Mouse (Mus musculus): Measurements from ENCODE around the gene Nudt8. TPM values are rescaled to one million over a fixed set of nuclear protein-coding genes. Genes with fewer than 3 reads are reported as not detected.

Gene Nudt8
- 17.6 TPM for polyA plus RNA-seq (2017; shearing (Covaris generic))

DNA sequence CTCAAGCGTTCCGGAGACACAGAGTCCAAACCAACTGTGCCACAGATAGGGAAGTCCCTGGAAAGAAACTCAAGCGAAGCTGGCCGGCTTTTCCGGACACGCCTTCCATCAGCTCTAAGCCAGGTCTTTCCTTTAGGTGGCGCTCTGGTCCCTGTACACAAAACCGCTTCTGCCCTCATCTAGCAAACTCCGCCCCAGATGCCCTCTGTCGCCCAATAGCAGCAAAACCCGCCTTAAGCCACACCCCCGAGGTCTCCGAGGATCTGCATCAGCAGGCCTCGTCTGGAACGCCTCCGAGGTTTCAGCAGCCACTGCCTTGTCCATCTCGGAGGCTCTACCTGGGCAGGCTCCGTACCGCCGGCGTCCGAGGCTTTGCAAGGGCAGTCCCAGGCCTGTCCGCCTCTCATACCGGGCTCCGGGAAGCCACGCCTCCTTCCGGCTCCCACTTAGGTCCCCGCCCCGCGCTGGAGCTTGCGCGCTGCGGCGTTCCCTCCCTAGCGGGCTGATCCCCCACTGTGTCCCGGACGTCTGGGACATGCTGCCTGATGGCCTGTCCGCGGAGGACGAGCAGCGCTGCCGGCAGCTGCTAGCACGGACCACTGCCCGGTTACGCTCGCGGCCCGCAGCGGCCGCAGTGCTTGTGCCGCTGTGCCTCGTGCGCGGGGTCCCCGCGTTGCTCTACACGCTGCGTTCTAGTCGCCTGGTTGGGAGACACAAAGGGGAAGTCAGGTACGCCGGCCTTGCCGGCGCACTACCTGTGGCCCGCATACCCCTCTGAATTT is at the start of gene Nudt8, which contains the start of gene Gm49405:
Gene Nudt8, plus strand, starts transcription at position 462 of the 782 bp plus-strand sequence.
Gene Gm49405, plus strand, starts transcription at position 508 of the 782 bp plus-strand sequence.

DNA sequence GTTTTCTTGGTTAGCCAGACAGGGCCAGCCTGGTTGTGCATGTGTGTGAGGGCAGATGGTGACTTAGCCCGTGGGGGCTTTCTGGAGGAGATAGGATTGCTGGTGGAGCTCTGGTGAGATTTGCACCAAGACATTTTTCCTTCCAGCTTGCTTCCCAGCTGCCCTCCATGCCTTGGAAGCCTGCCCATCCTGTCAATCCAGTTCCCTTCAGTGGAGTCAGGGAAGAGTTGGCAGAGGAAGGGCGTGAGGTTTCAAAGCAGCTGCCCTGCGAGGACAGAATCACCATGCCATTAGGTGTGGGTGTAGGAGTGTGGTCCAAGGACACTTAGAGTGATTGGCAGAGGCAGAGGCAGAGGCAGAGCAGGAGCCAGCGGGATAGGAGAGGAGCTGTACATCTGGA is 41.9 kb upstream of the Nudt8 start, which contains the start of gene Aldh3b3:
Gene Aldh3b3, plus strand, starts transcription at position 176 of the 400 bp plus-strand sequence.

DNA sequence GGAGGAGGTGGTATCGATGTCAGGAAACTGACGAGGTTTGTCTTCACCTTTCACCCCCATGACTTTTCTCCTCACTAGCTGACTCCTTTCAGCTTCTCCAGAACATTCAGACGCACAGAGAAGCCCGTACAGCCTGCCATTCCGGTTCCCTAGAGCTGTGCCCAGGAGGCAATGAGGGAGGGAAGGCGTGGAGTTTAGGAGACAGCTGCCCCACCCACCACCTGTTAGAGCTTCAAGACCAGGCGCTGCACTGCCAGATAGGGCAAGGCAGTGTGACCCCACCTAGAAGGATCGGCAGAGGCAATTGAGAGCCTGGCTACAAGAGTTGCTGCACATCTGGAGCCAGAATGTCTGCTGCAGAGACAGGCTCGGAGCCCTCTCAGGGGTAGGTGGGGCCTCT is 28.2 kb upstream of the Nudt8 start, which contains the start of gene Aldh3b2:
Gene Aldh3b2, plus strand, starts transcription at position 100 of the 400 bp plus-strand sequence.

DNA sequence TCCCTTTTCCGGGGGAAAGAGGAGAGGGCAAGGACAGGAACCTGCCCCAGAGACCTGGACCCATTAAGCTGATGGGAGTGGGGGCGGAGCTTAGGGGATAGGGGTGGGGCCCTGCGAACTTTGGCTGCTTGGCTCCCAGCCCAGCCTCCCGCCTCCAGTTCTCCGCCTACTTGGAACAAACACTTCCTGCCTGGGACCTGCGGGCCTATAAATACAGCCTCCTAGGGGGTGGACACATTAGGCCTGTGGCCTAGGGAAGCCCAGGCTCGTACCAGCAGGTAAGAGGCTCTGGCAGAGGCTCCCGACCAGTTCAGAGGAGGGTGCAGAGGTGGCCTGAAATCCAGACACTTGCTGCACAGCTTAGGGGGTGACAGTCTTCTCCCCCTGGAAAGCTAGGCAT is 14.0 kb upstream of the Nudt8 start, which contains the start of gene Acy3:
Gene Acy3, plus strand, starts transcription at position 237 of the 400 bp plus-strand sequence.

DNA sequence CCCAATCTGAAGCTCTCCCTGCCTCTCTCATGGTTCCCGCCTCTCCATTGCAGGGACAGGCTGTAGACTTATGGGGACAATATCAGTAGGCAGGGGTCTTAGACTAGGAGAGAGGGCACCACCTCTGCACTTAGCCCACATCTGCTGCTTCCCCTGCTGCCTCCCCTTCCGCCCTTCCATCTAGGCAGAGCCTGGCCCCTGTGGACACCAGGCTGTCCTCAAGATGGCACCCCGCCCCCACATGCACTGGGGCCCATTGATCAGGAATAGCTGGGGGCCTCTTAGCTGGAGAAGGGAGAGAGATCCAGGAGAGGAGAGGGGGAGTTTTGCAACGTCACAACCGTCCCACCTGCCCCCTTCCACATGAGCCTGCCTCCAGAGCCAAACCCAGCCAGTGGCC is 8.0 kb upstream of the Nudt8 start, which contains the start of gene Tbx10:
Gene Tbx10, plus strand, starts transcription at position 337 of the 400 bp plus-strand sequence.

DNA sequence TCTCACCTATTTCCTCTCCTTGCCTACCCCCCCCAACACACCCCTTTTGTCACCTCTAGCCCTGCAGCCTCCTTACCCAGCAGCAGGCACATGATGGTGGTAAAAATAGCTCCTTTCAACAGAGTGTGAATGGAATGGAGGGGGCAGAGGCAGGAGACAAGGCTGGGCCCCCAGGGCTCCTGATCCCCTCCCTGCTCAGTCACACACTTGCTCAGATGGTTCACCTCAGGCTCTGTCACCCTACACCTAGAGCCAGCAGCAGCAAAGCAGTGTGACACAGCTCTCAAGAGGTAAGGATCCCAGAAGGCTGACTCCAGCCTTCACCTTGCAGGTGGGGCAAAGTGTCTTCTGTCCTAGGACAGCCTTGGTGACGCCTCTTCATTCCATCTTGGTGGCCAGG is 2.7 kb downstream of the Nudt8 start, which contains the start of gene Doc2g:
Gene Doc2g, plus strand, starts transcription at position 202 of the 400 bp plus-strand sequence.

DNA sequence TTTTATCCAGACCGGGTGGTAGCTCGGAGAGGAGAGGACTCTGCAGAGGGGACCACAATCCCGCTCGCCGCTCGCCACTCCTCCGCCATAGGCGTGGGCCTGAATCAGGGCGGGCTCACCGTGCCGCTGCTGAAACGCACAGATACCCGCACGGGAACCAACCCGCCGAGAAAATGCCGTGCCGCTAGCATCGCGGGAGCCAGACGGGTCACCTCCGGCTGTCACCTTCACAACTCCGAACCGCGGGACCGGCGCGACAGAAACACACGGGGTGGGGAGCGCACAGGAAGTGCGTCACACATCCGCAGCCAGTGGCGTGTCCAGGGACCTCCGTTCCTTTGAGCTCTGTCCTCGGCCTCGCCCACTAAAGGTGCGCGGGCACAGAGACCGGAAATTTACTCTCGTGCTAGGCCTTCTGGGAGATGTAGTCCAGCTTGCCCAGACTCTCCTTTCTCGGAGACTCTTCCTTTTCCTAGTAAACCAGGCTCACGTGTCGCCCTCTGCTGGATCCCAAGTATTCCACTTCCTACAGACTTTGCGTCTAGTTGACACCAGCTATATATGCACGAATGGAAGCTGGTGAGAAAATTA is 12.1 kb downstream of the Nudt8 start, which contains the start of gene Ndufv1:
Gene Ndufv1, minus strand, starts transcription at position 375 of the 591 bp plus-strand sequence.

DNA sequence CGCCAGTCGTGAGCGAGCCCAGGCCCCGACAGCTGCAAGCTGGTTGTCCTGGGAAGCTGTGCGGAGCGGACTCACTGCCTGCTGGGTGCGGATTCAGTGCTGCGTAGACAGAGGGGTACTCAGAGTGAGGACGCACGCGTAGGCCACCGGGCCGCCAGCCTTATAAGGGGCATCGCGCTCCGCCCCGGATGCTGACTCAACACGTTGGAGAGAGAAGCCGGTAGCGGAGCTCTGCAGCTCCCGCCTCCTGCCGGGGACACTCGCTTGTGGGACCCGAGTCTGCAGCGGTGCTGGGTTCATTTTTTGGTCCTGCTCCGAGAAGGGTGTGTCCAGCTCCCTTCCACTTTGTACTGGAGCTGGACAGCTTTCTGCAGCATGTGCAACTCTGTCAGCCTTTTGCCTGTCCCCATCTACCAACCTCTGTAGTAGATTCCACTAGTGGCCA is 37.4 kb downstream of the Nudt8 start, which contains the start of gene Gstp1:
Gene Gstp1, minus strand, starts transcription at position 198 of the 445 bp plus-strand sequence.

DNA sequence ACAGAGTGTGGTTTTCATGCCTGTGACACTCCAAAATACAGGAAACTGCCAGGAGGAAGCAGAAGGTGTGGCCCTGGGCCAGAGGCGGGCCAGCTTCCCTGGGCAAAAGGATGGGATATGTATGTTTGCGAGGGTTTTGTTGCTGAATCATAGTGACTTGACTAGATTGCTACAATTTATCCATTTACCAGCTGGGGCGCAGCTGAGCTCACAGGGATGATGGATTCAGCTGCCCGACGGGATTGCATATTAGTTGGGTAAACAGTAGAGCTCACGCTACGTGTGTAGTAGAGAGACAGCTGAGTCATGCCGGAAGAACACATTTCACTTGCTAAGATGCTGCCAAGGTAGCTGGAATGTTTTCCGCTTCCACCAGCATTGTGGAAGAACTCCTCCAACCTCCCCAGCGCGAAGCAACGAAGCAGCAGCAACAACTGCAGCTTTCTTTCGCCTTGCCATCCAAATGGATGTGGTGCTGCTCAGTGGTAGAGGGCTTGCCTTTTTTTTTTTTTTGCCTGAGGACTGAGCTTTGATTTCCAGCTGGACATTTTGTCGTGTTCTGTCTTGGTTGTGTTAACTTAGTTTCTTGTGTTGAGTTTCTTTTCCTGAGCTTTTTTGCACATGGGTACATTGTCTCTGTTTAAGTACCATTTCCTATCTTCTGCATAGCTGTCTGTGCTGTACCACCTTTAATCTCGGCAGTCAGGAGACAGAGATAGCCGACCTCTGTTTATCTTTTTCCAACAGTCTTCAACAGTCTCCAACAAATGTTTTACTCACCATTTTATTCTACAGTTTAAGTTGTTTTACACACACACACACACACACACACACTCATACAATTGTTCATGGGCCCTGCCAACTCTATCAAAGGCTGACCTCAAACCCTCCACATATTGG is 45.8 kb downstream of the Nudt8 start, which contains the start of gene Gstp2:
Gene Gstp2, minus strand, starts transcription at position 58 of the 900 bp plus-strand sequence.

Other genes with a start within 250 kb of the Nudt8 start
- gene Kmt5b, start 233.2 kb upstream of the Nudt8 start, polyA plus RNA-seq (2017; shearing (Covaris generic)) = 88.9 TPM
- gene Chka, start 148.8 kb upstream of the Nudt8 start, polyA plus RNA-seq (2017; shearing (Covaris generic)) = 16.3 TPM
- gene Tcirg1, start 93.4 kb upstream of the Nudt8 start, polyA plus RNA-seq (2017; shearing (Covaris generic)) = 74.4 TPM
- 187 TPM for gene Ndufs8, start 87.8 kb upstream of the Nudt8 start, polyA plus RNA-seq (2017; shearing (Covaris generic))
- gene Aldh3b1, start 70.8 kb upstream of the Nudt8 start, polyA plus RNA-seq (2017; shearing (Covaris generic)) = 0.23 TPM
- 37.5 TPM for gene Unc93b1, start 65.4 kb upstream of the Nudt8 start, polyA plus RNA-seq (2017; shearing (Covaris generic))
- not detected for gene Aldh3b3, start 41.9 kb upstream of the Nudt8 start, polyA plus RNA-seq (2017; shearing (Covaris generic))
- not detected for gene Aldh3b2, start 28.3 kb upstream of the Nudt8 start, polyA plus RNA-seq (2017; shearing (Covaris generic))
- 0.60 TPM for gene Acy3, start 14.0 kb upstream of the Nudt8 start, polyA plus RNA-seq (2017; shearing (Covaris generic))
- gene Tbx10, start 7.8 kb upstream of the Nudt8 start, polyA plus RNA-seq (2017; shearing (Covaris generic)) = not detected
- 2.0 TPM for gene Gm49405, start within 50 bp of the Nudt8 start, polyA plus RNA-seq (2017; shearing (Covaris generic))
- gene Doc2g, start 2.7 kb downstream of the Nudt8 start, polyA plus RNA-seq (2017; shearing (Covaris generic)) = 3.5 TPM
- gene Ndufv1, start 12.2 kb downstream of the Nudt8 start, polyA plus RNA-seq (2017; shearing (Covaris generic)) = 164 TPM
- gene Gstp1, start 37.4 kb downstream of the Nudt8 start, polyA plus RNA-seq (2017; shearing (Covaris generic)) = 512 TPM
- gene Gstp2, start 45.4 kb downstream of the Nudt8 start, polyA plus RNA-seq (2017; shearing (Covaris generic)) = 2.0 TPM
- 96.6 TPM for gene Gstp3, start 59.0 kb downstream of the Nudt8 start, polyA plus RNA-seq (2017; shearing (Covaris generic))
- gene Cabp2, start 81.0 kb downstream of the Nudt8 start, polyA plus RNA-seq (2017; shearing (Covaris generic)) = not detected
- 799 TPM for gene Cdk2ap2, start 96.6 kb downstream of the Nudt8 start, polyA plus RNA-seq (2017; shearing (Covaris generic))
- gene Pitpnm1, start 99.4 kb downstream of the Nudt8 start, polyA plus RNA-seq (2017; shearing (Covaris generic)) = 330 TPM
- 195 TPM for gene Aip, start 125.3 kb downstream of the Nudt8 start, polyA plus RNA-seq (2017; shearing (Covaris generic))
- gene Gpr152, start 139.2 kb downstream of the Nudt8 start, polyA plus RNA-seq (2017; shearing (Covaris generic)) = not detected
- gene Cabp4, start 143.5 kb downstream of the Nudt8 start, polyA plus RNA-seq (2017; shearing (Covaris generic)) = 0.41 TPM
- gene Coro1b, start 148.0 kb downstream of the Nudt8 start, polyA plus RNA-seq (2017; shearing (Covaris generic)) = 394 TPM
- 1,480 TPM for gene Ptprcap, start 153.0 kb downstream of the Nudt8 start, polyA plus RNA-seq (2017; shearing (Covaris generic))
- 49.1 TPM for gene Rps6kb2, start 162.8 kb downstream of the Nudt8 start, polyA plus RNA-seq (2017; shearing (Covaris generic))
- 36.9 TPM for gene Carns1, start 174.9 kb downstream of the Nudt8 start, polyA plus RNA-seq (2017; shearing (Covaris generic))
- 782 TPM for gene Tbc1d10c, start 190.7 kb downstream of the Nudt8 start, polyA plus RNA-seq (2017; shearing (Covaris generic))
- 1,094 TPM for gene Ppp1ca, start 191.5 kb downstream of the Nudt8 start, polyA plus RNA-seq (2017; shearing (Covaris generic))
- gene Rad9a, start 201.1 kb downstream of the Nudt8 start, polyA plus RNA-seq (2017; shearing (Covaris generic)) = 80.3 TPM
- gene Clcf1, start 213.7 kb downstream of the Nudt8 start, polyA plus RNA-seq (2017; shearing (Covaris generic)) = 38.4 TPM
- gene AC109138.7, start 213.8 kb downstream of the Nudt8 start, polyA plus RNA-seq (2017; shearing (Covaris generic)) = 0.61 TPM
- 113 TPM for gene Pold4, start 231.3 kb downstream of the Nudt8 start, polyA plus RNA-seq (2017; shearing (Covaris generic))